Mouse (Mus musculus): Measurements from ENCODE around the gene Meox1.

Meox1 gene

GRCm38 (mm10) chr11:101896546-101897361, 2.6 kb upstream of the Meox1 start:
- no peak for DNase-seq (ENCODE audit: low read depth, low spot score)

GRCm38 (mm10) chr11:101893560-101893959, 614 bp downstream of the Meox1 start:
- no peak for DNase-seq (ENCODE audit: low read depth, low spot score)

GRCm38 (mm10) chr11:101891451-101891850, 2.7 kb downstream of the Meox1 start:
- DNase-seq (ENCODE audit: low read depth, low spot score): no peak

GRCm38 (mm10) chr11:101889781-101890180, 4.4 kb downstream of the Meox1 start:
- no peak for DNase-seq (ENCODE audit: low read depth, low spot score)

- no peak for DNase-seq (ENCODE audit: low read depth, low spot score)
Measured at GRCm38 (mm10) chr11:101888820-101889219, 5.4 kb downstream of the Meox1 start.

GRCm38 (mm10) chr11:101886436-101886835, 7.7 kb downstream of the Meox1 start:
- DNase-seq (ENCODE audit: low read depth, low spot score): no peak

GRCm38 (mm10) chr11:101885881-101886319, 8.3 kb downstream of the Meox1 start:
- DNase-seq (ENCODE audit: low read depth, low spot score): no peak

GRCm38 (mm10) chr11:101885232-101885631, 8.9 kb downstream of the Meox1 start:
- no peak for DNase-seq (ENCODE audit: low read depth, low spot score)

- DNase-seq (ENCODE audit: low read depth, low spot score): no peak
Measured at GRCm38 (mm10) chr11:101883911-101884310, 10.3 kb downstream of the Meox1 start.

GRCm38 (mm10) chr11:101882500-101883290, 11.5 kb downstream of the Meox1 start:
- DNase-seq (ENCODE audit: low read depth, low spot score): no peak

GRCm38 (mm10) chr11:101881604-101882071, 12.5 kb downstream of the Meox1 start:
- DNase-seq (ENCODE audit: low read depth, low spot score): no peak

- no peak for DNase-seq (ENCODE audit: low read depth, low spot score)
Measured at GRCm38 (mm10) chr11:101881185-101881584, 13.0 kb downstream of the Meox1 start.

- no peak for DNase-seq (ENCODE audit: low read depth, low spot score)
Measured at GRCm38 (mm10) chr11:101879672-101880071, 14.5 kb downstream of the Meox1 start.

- DNase-seq (ENCODE audit: low read depth, low spot score): no peak
Measured at GRCm38 (mm10) chr11:101878696-101879095, 15.5 kb downstream of the Meox1 start.

- DNase-seq (ENCODE audit: low read depth, low spot score): no peak
Measured at GRCm38 (mm10) chr11:101874978-101875377, 19.2 kb downstream of the Meox1 start.

GRCm38 (mm10) chr11:101873909-101874308, 20.3 kb downstream of the Meox1 start:
- DNase-seq (ENCODE audit: low read depth, low spot score): no peak

GRCm38 (mm10) chr11:101871435-101871834, 22.7 kb downstream of the Meox1 start:
- no peak for DNase-seq (ENCODE audit: low read depth, low spot score)

GRCm38 (mm10) chr11:101870067-101870765, 24.0 kb downstream of the Meox1 start:
- no peak for DNase-seq (ENCODE audit: low read depth, low spot score)

- no peak for DNase-seq (ENCODE audit: low read depth, low spot score)
Measured at GRCm38 (mm10) chr11:101867513-101868052, 26.6 kb downstream of the Meox1 start.

GRCm38 (mm10) chr11:101858742-101859141, 35.4 kb downstream of the Meox1 start:
- DNase-seq (ENCODE audit: low read depth, low spot score): no peak

- DNase-seq (ENCODE audit: low read depth, low spot score): no peak
Measured at GRCm38 (mm10) chr11:101855950-101856712, 38.0 kb downstream of the Meox1 start.
